Mouse (Mus musculus): ENCODE data around the gene Gm9602.
"Not testable (repeated sequence)": the region's sequence is repeated elsewhere in the genome, so short reads cannot be mapped to it uniquely, and the experiment has no call there.

Gm9602 gene

DNA sequence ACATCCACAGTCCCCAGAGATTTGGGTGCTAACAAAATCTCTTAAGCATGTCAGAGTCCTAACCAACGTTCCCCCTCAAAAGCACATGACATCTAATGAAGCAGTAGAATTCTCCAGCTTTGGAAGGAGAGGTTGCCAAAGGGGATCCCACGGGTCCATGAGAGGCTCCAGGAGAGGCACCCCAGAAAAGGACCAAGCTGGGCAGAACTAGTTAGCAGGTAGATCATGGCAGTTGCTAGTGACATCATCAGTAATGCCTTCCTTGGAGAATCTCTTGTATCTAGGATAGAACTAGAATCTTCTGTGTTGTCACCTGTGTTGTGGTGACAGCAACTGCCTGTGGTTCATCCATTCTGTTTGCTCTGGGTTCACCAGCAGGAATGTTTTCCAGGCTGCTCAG is at the start of gene Gm9602:
Gene Gm9602 (plus strand): TSS at position 301 of the 400 bp plus-strand sequence.
- DNase-seq (ENCODE audit: low read depth), result not testable (repeated sequence)

- not testable (repeated sequence) for DNase-seq (ENCODE audit: low read depth)
Observed at GRCm38 (mm10) chr14:4806421-4806820, 30.3 kb downstream of the Gm9602 start.

DNA sequence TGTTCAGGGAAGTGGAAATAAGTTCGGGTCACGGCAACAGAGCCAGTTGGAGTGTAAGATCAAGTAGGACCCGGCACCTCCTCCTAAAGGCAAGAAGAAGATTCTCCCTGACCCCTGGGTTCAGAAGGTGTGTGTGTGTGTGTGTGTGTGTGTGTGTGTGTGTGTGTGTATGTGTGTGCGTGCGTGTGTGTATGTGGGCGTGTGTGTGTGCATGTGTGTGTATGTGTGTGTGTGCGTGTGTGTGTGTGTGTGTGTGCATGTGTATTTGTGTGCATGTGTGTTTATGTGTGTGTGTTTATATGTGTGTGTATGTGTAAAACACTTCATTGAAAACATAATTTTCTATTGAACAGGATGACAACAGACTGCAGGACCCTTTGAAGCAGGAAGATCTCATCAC is 45.8 kb downstream of the Gm9602 start:
- not testable (repeated sequence) for DNase-seq (ENCODE audit: low read depth)
